Mouse (Mus musculus) bone marrow, adult 2 months (tissue): ENCODE data around the gene Synpo2. TPM values are rescaled to one million over a fixed set of nuclear protein-coding genes. Genes with fewer than 3 reads are reported as not detected.

Source experiments
- H3K27ac ChIP-seq: fragments of 200-500 bp; 2 replicates; pipeline ENCODE4 v1.5.1; 2012; ENCODE audit warnings: low read depth, mild to moderate bottlenecking, control low read depth, inconsistent platforms, low read length; ENCODE audit not compliant: control insufficient read depth, poor library complexity, insufficient read depth
- H3K4me1 ChIP-seq: fragments of 200-500 bp; 2 replicates; pipeline ENCODE4 v1.6.1; 2011; ENCODE audit warnings: low read length; ENCODE audit not compliant: control insufficient read depth, insufficient read depth
- H3K4me3 ChIP-seq: fragments of 200-500 bp; replicated peaks from 2 replicates; pipeline ENCODE3; 2011; ENCODE audit warnings: mild to moderate bottlenecking, low read depth, low read length, control low read depth; ENCODE audit not compliant: control insufficient read depth
- CTCF ChIP-seq: fragments of 200-500 bp; IDR thresholded peaks from 2 replicates; pipeline ENCODE4 v1.5.1; 2011; ENCODE audit warnings: low read length, control low read depth; ENCODE audit not compliant: control insufficient read depth, insufficient read depth
- POLR2A ChIP-seq: fragments of 200-500 bp; IDR thresholded peaks from 2 replicates; pipeline ENCODE4 v1.6.1; 2011; ENCODE audit warnings: low read depth, mild to moderate bottlenecking, control low read depth, low read length, borderline replicate concordance; ENCODE audit not compliant: control insufficient read depth
- WGBS: fragments of 180-500 bp; shearing (Covaris S2); methylation state at CpG from one replicate; pipeline ENCODE4 v1.1.7; 2018; 5-methylcytosine and 5-hydroxymethylcytosine counted together
- polyA plus RNA-seq: library from polyadenylated mRNA; stranded (reverse); fragments of >200 nt; gene quantifications from 2 replicates; pipeline ENCODE4 v1.2.4, GENCODE M21; 2011; ENCODE audit warnings: low replicate concordance; ENCODE audit not compliant: missing spikeins, insufficient read depth, insufficient read length

The Synpo2 gene
- polyA plus RNA-seq, 1 experiment: 0.80 TPM

DNA sequence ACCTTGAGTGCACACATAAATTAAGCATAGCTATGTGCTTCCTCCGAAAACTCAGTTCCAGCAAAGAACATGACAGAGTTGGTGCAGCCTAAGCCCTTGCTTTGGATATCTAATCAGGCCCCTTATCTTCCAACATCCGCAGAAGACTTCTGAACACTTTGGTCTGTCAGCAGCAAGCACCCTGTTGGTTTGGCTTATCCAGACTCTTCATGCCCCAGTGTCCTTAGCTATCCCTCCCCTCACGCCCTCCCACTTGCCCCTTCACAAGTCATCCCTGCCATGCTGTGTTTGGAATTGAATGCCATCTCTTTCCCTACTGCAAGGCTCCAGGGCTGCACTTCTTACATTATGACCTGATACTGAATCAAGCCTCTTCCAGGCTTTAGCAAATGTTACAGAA, 160.2 kb downstream of the Synpo2 start:
- Histone ChIP-seq H3K4me3 (no peak overlapping the region), H3K4me1 (no peaks in the 10 kb centered on the region), H3K27ac (no peak overlapping the region)
- TF ChIP-seq CTCF (no peak), POLR2A (no peak)
- 81% methylated on average over 3 of the region's 3 CpGs for WGBS

DNA sequence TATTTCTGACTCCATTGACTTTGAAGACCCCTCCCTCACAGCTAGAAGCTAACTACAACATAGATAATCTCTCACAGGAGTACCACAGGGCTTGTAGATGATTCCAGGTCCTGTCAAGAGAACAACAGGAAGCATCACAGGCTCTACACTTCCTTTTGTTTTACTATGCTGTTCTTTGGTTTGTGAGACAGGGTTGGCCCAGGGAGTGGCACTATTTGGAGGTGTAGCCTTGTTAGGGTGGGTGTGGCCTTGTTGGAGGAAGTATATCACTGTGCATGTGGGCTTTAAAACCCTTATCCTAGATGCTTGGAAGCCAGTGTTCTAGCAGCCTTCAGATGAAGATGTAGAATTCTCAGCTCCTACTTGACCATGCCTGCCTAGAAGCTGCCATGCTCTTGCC, 160.9 kb downstream of the Synpo2 start:
- no peak overlapping the region for H3K27ac ChIP-seq
- TF ChIP-seq CTCF (no peak), POLR2A (no peak)

DNA sequence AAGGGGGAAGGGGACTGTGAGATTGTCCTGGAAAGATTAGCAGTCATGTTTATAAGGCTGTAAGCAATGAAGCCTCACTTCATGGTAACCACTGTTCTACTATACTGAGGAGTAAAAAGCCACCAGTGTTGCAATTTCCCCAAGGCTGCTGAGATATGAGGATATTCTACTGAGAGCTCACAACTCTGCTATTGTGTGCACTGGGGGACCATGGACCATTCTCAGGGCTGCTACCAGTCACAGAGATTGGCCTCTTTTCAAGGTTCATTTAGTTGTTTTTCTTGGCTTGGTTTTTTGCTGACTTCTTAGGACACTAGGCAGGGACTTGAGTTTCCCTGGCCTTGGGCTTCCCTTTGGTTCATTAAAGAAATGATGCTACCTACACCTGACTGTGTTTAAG, 162.6 kb downstream of the Synpo2 start:
- H3K4me1 ChIP-seq: no peaks in the 10 kb centered on the region
- no peak overlapping the region for H3K4me3 ChIP-seq
- TF ChIP-seq POLR2A: no peak
- TF ChIP-seq CTCF: no peak
- no peak overlapping the region for H3K27ac ChIP-seq

More for the DNA sequence above, 160.9 kb downstream of the Synpo2 start:
- no peak overlapping the region for H3K4me3 ChIP-seq
- H3K4me1 ChIP-seq: no peaks in the 10 kb centered on the region

DNA sequence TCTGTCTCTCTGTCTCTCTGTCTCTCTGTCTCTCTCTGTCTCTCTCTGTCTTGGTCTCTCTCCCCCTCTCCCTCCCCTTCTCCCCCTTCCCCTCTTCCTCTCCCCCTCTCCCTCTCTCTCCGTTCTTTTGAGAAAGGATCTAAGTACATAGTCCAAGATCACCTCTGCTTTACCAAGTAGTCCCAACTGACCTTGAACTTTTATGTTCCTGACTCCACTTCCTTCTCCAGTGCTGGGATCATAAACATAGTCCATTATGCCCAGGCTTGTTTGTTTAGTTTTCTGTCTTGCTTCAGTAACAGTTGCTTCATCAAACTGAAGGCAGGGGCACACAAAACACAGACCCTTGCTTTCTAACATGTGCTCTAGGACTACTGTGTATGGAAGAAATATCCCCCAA, 163.5 kb downstream of the Synpo2 start:
- TF ChIP-seq POLR2A (no peak), CTCF (no peak)
- Histone ChIP-seq H3K4me3 (no peak overlapping the region), H3K4me1 (no peaks in the 10 kb centered on the region), H3K27ac (no peak overlapping the region)
- 83% methylated on average over 1 of the region's 1 CpGs for WGBS

DNA sequence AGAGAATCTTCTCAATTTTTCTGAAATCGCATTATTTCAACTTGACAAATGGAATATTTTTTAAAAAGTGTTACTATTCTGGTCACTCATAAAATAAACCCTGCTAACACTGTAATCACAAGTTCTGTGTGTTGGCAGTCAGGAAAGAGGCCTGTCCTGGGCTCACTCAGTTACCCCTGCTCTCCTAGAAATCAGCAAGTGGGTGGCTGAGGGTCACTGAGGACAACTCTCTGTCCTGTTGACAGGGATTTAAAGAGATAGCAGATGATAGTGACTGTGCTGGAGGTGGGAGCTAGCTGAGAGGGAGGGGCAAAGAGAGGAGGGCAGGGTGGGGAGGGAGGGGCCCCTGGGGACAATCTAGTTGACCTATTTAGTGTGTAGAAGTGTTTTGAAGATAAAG, 165.0 kb downstream of the Synpo2 start:
- H3K27ac ChIP-seq: no peak overlapping the region
- no peak for TF ChIP-seq CTCF
- no peak for TF ChIP-seq POLR2A
- WGBS: 91% methylated on average over 1 of the region's 1 CpGs
- no peak overlapping the region for H3K4me3 ChIP-seq
- H3K4me1 ChIP-seq: no peaks in the 10 kb centered on the region

- no peak for TF ChIP-seq POLR2A
- no peak for TF ChIP-seq CTCF
- H3K4me3 ChIP-seq: no peak overlapping the region
- no peaks in the 10 kb centered on the region for H3K4me1 ChIP-seq
- WGBS: 86% methylated on average over 7 of the region's 7 CpGs
- no peak overlapping the region for H3K27ac ChIP-seq
Measured at GRCm38 (mm10) chr3:123066836-123067235, 169.1 kb downstream of the Synpo2 start.

- Histone ChIP-seq H3K4me3 (no peak overlapping the region), H3K27ac (no peak overlapping the region), H3K4me1 (no peaks in the 10 kb centered on the region)
- TF ChIP-seq CTCF (no peak), POLR2A (no peak)
- 49% methylated on average over 5 of the region's 5 CpGs for WGBS
Measured at GRCm38 (mm10) chr3:123065466-123065865, 170.5 kb downstream of the Synpo2 start.

DNA sequence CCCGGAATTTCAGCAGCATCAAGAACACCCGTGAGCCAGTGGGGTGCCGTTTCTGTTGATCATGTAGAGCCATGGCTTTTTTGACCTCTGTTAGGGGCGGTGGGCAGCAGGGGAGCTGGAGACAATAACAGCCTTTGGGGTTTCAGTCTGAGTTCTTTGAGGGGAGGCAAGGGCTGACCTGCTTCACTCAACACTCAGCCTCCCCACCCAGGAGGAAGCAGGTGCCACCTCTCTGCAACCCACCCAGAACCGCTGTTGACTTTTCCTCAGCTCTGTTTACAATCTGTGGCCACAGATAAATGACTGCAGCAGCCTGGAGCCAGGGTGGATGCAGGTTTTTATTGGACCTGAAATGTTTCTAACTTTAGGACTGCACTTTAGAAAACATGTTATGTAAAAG, 171.8 kb downstream of the Synpo2 start:
- no peak overlapping the region for H3K4me3 ChIP-seq
- 57% methylated on average over 5 of the region's 5 CpGs for WGBS
- no peak overlapping the region for H3K27ac ChIP-seq
- H3K4me1 ChIP-seq: no peaks in the 10 kb centered on the region
- no peak for TF ChIP-seq POLR2A

GRCm38 (mm10) chr3:123061931-123062330, 174.0 kb downstream of the Synpo2 start:
- H3K4me3 ChIP-seq: no peak overlapping the region
- WGBS: 42% methylated on average over 2 of the region's 2 CpGs
- TF ChIP-seq POLR2A (no peak), CTCF (no peak)

More at GRCm38 (mm10) chr3:123061931-123062330, 174.0 kb downstream of the Synpo2 start:
- Histone ChIP-seq H3K27ac (no peak overlapping the region), H3K4me1 (no peaks in the 10 kb centered on the region)
